Mouse (Mus musculus) olfactory bulb, adult 2 months (tissue): Measurements from ENCODE around the gene Cdc42bpb. TPM values are rescaled to one million over a fixed set of nuclear protein-coding genes. Genes with fewer than 3 reads are reported as not detected.

ENCODE experiments used
- H3K27ac ChIP-seq: fragments of 200-500 bp; 2 replicates; pipeline ENCODE4 v1.5.1; 2012; ENCODE audit warnings: low read depth, low read length; ENCODE audit not compliant: insufficient read depth
- H3K4me1 ChIP-seq: fragments of 200-500 bp; 2 replicates; pipeline ENCODE4 v1.6.1; 2012; ENCODE audit warnings: low read length; ENCODE audit not compliant: control insufficient read depth, insufficient read depth
- H3K4me3 ChIP-seq: fragments of 200-500 bp; 2 replicates; pipeline ENCODE4 v1.5.1; 2012; ENCODE audit warnings: mild to moderate bottlenecking, low read depth, low read length, moderate library complexity; ENCODE audit not compliant: insufficient read depth
- CTCF ChIP-seq: fragments of 200-500 bp; IDR thresholded peaks from 2 replicates; pipeline ENCODE4 v1.5.1; 2012; ENCODE audit warnings: low read depth, mild to moderate bottlenecking, low read length, moderate library complexity; ENCODE audit not compliant: insufficient read depth
- POLR2A ChIP-seq: fragments of 200-500 bp; IDR thresholded peaks from 2 replicates; pipeline ENCODE4 v1.6.1; 2012; ENCODE audit warnings: mild to moderate bottlenecking, low read depth, low read length, moderate library complexity; ENCODE audit not compliant: insufficient read depth
- WGBS: fragments of 180-500 bp; shearing (Covaris S2); methylation state at CpG from one replicate; pipeline ENCODE4 v1.1.7; 2018; 5-methylcytosine and 5-hydroxymethylcytosine counted together
- polyA plus RNA-seq: library from polyadenylated mRNA; stranded (reverse); fragments of >200 nt; gene quantifications from 2 replicates; pipeline ENCODE4 v1.2.4, GENCODE M21; 2012; ENCODE audit warnings: low replicate concordance; ENCODE audit not compliant: missing spikeins, insufficient read depth, insufficient read length

Gene Cdc42bpb
- polyA plus RNA-seq, 1 experiment, result not detected

GRCm38 (mm10) chr12:111374727-111375126 lies 2.8 kb downstream of the Cdc42bpb start:
- no peak for TF ChIP-seq CTCF
- TF ChIP-seq POLR2A, result no peak
- 55% methylated on average over 10 of the region's 10 CpGs for WGBS
- Histone ChIP-seq H3K4me3 (no peak overlapping the region), H3K27ac (no peak overlapping the region), H3K4me1 (peaks cover 15% of the 10 kb centered on the region)

- peaks cover 19% of the 10 kb centered on the region for H3K4me1 ChIP-seq
- H3K4me3 ChIP-seq, result no peak overlapping the region
- no peak overlapping the region for H3K27ac ChIP-seq
- no peak for TF ChIP-seq CTCF
- no peak for TF ChIP-seq POLR2A
- WGBS, result 87% methylated on average over 6 of the region's 6 CpGs
These were observed 4.1 kb downstream of the Cdc42bpb start for GRCm38 (mm10) chr12:111373411-111373810.

- Histone ChIP-seq H3K27ac (no peak overlapping the region), H3K4me1 (peaks cover 27% of the 10 kb centered on the region), H3K4me3 (no peak overlapping the region)
- TF ChIP-seq POLR2A, result no peak
- TF ChIP-seq CTCF, result no peak
- WGBS, result 94% methylated on average over 7 of the region's 7 CpGs
These were observed 5.6 kb downstream of the Cdc42bpb start for GRCm38 (mm10) chr12:111371905-111372304.

DNA sequence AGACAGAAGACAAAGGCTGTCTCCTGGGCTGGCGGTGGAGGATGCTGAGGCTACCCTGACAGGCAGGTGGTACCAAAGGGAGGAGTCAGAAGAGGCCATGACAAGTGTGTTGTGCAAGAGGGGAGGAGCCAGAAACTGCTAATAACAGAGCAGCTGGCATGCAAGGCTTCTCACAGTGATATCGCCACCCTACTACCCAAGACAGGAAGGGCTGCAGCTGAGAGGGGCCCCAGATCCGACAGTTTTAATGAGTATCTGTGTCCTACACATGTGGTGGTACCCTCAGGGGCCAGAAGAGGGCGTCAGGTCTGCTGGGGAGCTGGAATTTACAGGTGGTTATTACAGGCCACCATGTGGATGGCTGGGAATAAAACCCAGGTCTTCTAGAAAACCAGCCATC lies 7.3 kb downstream of the Cdc42bpb start:
- H3K27ac ChIP-seq, result no peak overlapping the region
- peaks cover 28% of the 10 kb centered on the region for H3K4me1 ChIP-seq
- 56% methylated on average over 4 of the region's 4 CpGs for WGBS
- H3K4me3 ChIP-seq, result no peak overlapping the region
- no peak for TF ChIP-seq CTCF
- TF ChIP-seq POLR2A, result no peak

DNA sequence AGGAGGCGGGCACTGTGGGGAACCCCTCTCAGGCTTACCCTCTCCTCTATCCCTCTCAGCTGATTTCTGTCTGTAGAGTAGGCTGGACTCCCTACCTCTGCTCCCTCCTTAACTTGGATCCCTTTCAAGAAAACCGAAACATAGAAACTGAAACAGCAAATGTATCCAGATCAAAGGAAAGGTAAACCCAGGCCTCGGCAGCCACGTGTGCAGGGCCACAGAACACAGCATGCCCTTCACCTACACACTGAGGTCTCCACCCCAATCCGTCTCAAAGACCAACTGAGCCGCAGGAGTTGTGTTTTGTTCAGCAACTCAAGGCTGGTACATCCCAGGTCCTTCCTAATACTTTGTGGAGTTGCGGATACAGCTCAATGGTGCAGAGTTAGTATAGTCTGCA lies 10.5 kb downstream of the Cdc42bpb start:
- no peak for TF ChIP-seq POLR2A
- TF ChIP-seq CTCF, result no peak
- 78% methylated on average over 7 of the region's 7 CpGs for WGBS
- Histone ChIP-seq H3K27ac (no peak overlapping the region), H3K4me3 (no peak overlapping the region), H3K4me1 (peaks cover 32% of the 10 kb centered on the region)

DNA sequence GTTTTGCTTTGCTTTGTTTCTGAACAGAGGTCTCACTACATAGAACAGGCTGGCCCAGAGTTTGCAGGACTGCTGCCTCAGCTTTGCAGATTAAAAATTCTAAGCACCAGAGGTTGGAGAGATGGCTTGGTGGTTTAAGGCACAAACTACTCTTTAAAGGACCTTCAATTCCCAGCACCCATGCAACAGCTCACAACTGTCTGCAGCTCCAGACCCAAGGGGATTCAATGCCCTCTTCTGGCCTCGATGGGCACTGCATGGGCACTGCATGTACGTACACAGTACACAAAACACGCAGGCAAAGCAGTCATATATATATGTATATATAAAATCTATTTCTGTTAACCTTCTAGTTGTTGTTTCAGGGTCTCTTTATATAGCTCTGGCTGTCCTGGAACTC lies 13.3 kb downstream of the Cdc42bpb start:
- H3K4me1 ChIP-seq, result peaks cover 37% of the 10 kb centered on the region
- no peak overlapping the region for H3K4me3 ChIP-seq
- TF ChIP-seq POLR2A (no peak), CTCF (no peak)
- no peak overlapping the region for H3K27ac ChIP-seq
- 90% methylated on average over 3 of the region's 3 CpGs for WGBS

GRCm38 (mm10) chr12:111361319-111362098 lies 16.0 kb downstream of the Cdc42bpb start:
- WGBS, result 81% methylated on average over 14 of the region's 14 CpGs
- H3K4me1 ChIP-seq, result peaks cover 32% of the 10 kb centered on the region
- no peak for TF ChIP-seq POLR2A
- no peak for TF ChIP-seq CTCF

DNA sequence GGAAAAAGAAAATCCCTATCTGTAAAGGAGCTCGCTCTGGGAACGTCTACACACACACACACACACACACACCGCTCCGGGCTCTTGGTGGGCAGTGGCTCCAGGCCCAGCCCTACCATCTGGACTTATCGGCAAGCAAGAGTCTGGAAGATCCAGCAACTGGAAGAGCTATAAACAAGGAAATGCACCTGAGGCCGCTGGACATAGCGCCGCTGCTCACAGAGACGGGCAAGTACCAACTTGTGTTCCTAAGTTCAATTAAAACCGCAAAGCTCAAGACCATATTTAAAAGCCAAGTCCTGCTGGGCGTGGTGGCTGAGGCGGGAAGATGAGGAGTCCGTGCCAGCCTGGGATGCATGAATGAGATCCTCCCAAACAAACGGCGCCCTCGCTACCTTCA lies 16.8 kb downstream of the Cdc42bpb start:
- H3K27ac ChIP-seq, result no peak overlapping the region
- TF ChIP-seq POLR2A (no peak), CTCF (no peak)
- WGBS, result 89% methylated on average over 16 of the region's 16 CpGs

More at GRCm38 (mm10) chr12:111361319-111362098, 16.0 kb downstream of the Cdc42bpb start:
- no peak overlapping the region for H3K27ac ChIP-seq
- H3K4me3 ChIP-seq, result no peak overlapping the region

DNA sequence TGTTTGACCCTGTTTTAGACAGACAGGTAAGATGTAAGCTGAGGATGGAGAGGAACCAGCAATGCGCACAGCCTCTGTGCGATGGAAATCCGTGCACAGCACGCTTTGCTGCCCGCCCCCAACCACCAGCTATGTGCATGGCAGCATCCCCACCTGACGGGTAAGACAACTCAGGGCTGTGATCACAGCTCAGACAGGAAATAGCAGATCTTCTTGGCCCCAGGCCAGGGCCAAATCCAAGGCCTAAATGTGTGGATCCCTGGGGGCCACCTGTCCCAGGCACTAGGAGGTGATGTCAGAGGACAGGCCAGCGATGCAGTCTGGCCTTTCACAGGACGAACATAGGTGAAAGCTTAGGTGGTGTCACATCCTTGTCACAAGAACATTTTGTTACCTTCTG lies 21.3 kb downstream of the Cdc42bpb start:
- TF ChIP-seq CTCF, result no peak
- TF ChIP-seq POLR2A, result no peak
- peaks cover 51% of the 10 kb centered on the region for H3K4me1 ChIP-seq
- no peak overlapping the region for H3K4me3 ChIP-seq
- 76% methylated on average over 8 of the region's 8 CpGs for WGBS
- no peak overlapping the region for H3K27ac ChIP-seq

More for the DNA sequence above, 16.8 kb downstream of the Cdc42bpb start:
- H3K4me3 ChIP-seq, result no peak overlapping the region
- H3K4me1 ChIP-seq, result peaks cover 39% of the 10 kb centered on the region
